Mouse (Mus musculus): ENCODE results near the gene Gm20388. TPM values are rescaled to one million over a fixed set of nuclear protein-coding genes. Genes with fewer than 3 reads are reported as not detected.
A peak's percentile ranks its signal among the peaks of the same experiment; 100 is the strongest.

Gm20388 gene
- total RNA-seq, 1 experiment = 27.0 TPM

- no peak overlapping the region for H3K27ac ChIP-seq (ENCODE audit: insufficient read depth, low read depth, low read length, poor library complexity, severe bottlenecking)
- peaks cover 0 to 5% of the 10 kb centered on the region in 2 experiments; a peak in 1 of 4 replicates for H3K4me1 ChIP-seq (ENCODE audit: control insufficient read depth in 2 of 2, insufficient read depth in 2 of 2, low read length in 2 of 2, poor library complexity in 1 of 2)
- TF ChIP-seq ZNF384 (IDR thresholded peaks at IDR 0.05; ENCODE audit: low read depth, low read length) (no peak), CHD2 (IDR thresholded peaks at IDR 0.05; ENCODE audit: low read depth, low read length) (no peak), ZC3H11A (IDR thresholded peaks at IDR 0.05; ENCODE audit: borderline replicate concordance, low read depth, low read length) (no peak), MAFK (IDR thresholded peaks at IDR 0.05; ENCODE audit: insufficient read depth, low read depth, low read length) (no peak), HCFC1 (IDR thresholded peaks at IDR 0.05; ENCODE audit: borderline replicate concordance, insufficient read depth, low read length) (no peak)
- no peaks in the 10 kb centered on the region for H3K9me3 ChIP-seq (ENCODE audit: control insufficient read depth, insufficient read depth, low read depth, low read length)
- no peak for DNase-seq (ENCODE audit: low read depth, low spot score)
- 0 out of 2 replicates have a peak overlapping the region, but pooled peaks have one; percentile 65 for H3K9ac ChIP-seq (ENCODE audit: insufficient read depth, low read depth, low read length, poor library complexity, severe bottlenecking)
- in situ Hi-C loops (cut with MboI; ENCODE audit: low sequenced_read_pairs in 2 of 2, unreplicated experiment in 2 of 2) = no loop called here
- H3K4me3 ChIP-seq (ENCODE audit: insufficient read depth in 1 of 2, low read depth in 1 of 2, low read length in 2 of 2, poor library complexity in 1 of 2, severe bottlenecking in 1 of 2) = peak overlapping the region; percentile 59 to 83
- H3K36me3 ChIP-seq (ENCODE audit: control insufficient read depth, insufficient read depth, low read length, poor library complexity, severe bottlenecking) = no peaks in the 10 kb centered on the region
Measured at GRCm38 (mm10) chr8:121731060-121731459, 1820.4 kb downstream of the Gm20388 start.

- Histone ChIP-seq H3K4me3 (ENCODE audit: insufficient read depth in 1 of 2, low read depth in 1 of 2, low read length in 2 of 2, poor library complexity in 1 of 2, severe bottlenecking in 1 of 2) (peak overlapping the region; percentile 59 to 83), H3K27ac (ENCODE audit: insufficient read depth, low read depth, low read length, poor library complexity, severe bottlenecking) (no peak overlapping the region), H3K4me1 (ENCODE audit: control insufficient read depth in 2 of 2, insufficient read depth in 2 of 2, low read length in 2 of 2, poor library complexity in 1 of 2) (peaks cover 0 to 8% of the 10 kb centered on the region in 2 experiments; a peak in 1 of 4 replicates), H3K9ac (ENCODE audit: insufficient read depth, low read depth, low read length, poor library complexity, severe bottlenecking) (no peak overlapping the region), H3K9me3 (ENCODE audit: control insufficient read depth, insufficient read depth, low read depth, low read length) (no peaks in the 10 kb centered on the region), H3K36me3 (ENCODE audit: control insufficient read depth, insufficient read depth, low read length, poor library complexity, severe bottlenecking) (no peaks in the 10 kb centered on the region)
- in situ Hi-C loops (cut with MboI; ENCODE audit: low sequenced_read_pairs in 2 of 2, unreplicated experiment in 2 of 2) = no loop called here
- TF ChIP-seq ZC3H11A (IDR thresholded peaks at IDR 0.05; ENCODE audit: borderline replicate concordance, low read depth, low read length) (no peak), MAFK (IDR thresholded peaks at IDR 0.05; ENCODE audit: insufficient read depth, low read depth, low read length) (no peak), HCFC1 (IDR thresholded peaks at IDR 0.05; ENCODE audit: borderline replicate concordance, insufficient read depth, low read length) (no peak), CHD2 (IDR thresholded peaks at IDR 0.05; ENCODE audit: low read depth, low read length) (no peak), ZNF384 (IDR thresholded peaks at IDR 0.05; ENCODE audit: low read depth, low read length) (no peak)
- DNase-seq (ENCODE audit: low read depth, low spot score) = no peak
Measured at GRCm38 (mm10) chr8:121731471-121732333, 1821.1 kb downstream of the Gm20388 start.

- H3K9ac ChIP-seq (ENCODE audit: insufficient read depth, low read depth, low read length, poor library complexity, severe bottlenecking) = no peak overlapping the region
- peaks cover 0 to 8% of the 10 kb centered on the region in 2 experiments; a peak in 1 of 4 replicates for H3K4me1 ChIP-seq (ENCODE audit: control insufficient read depth in 2 of 2, insufficient read depth in 2 of 2, low read length in 2 of 2, poor library complexity in 1 of 2)
- H3K9me3 ChIP-seq (ENCODE audit: control insufficient read depth, insufficient read depth, low read depth, low read length) = no peaks in the 10 kb centered on the region
- no peaks in the 10 kb centered on the region for H3K36me3 ChIP-seq (ENCODE audit: control insufficient read depth, insufficient read depth, low read length, poor library complexity, severe bottlenecking)
- TF ChIP-seq HCFC1 (IDR thresholded peaks at IDR 0.05; ENCODE audit: borderline replicate concordance, insufficient read depth, low read length) = no peak
- TF ChIP-seq MAFK (IDR thresholded peaks at IDR 0.05; ENCODE audit: insufficient read depth, low read depth, low read length) = no peak
- no peak for TF ChIP-seq CHD2 (IDR thresholded peaks at IDR 0.05; ENCODE audit: low read depth, low read length)
- no peak for TF ChIP-seq ZC3H11A (IDR thresholded peaks at IDR 0.05; ENCODE audit: borderline replicate concordance, low read depth, low read length)
- no peak for TF ChIP-seq ZNF384 (IDR thresholded peaks at IDR 0.05; ENCODE audit: low read depth, low read length)
- no peak overlapping the region for H3K4me3 ChIP-seq (ENCODE audit: insufficient read depth in 1 of 2, low read depth in 1 of 2, low read length in 2 of 2, poor library complexity in 1 of 2, severe bottlenecking in 1 of 2)
- no peak overlapping the region for H3K27ac ChIP-seq (ENCODE audit: insufficient read depth, low read depth, low read length, poor library complexity, severe bottlenecking)
- in situ Hi-C loops (cut with MboI; ENCODE audit: low sequenced_read_pairs in 2 of 2, unreplicated experiment in 2 of 2) = no loop called here
- no peak for DNase-seq (ENCODE audit: low read depth, low spot score)
Measured at GRCm38 (mm10) chr8:121732334-121732665, 1821.7 kb downstream of the Gm20388 start.

GRCm38 (mm10) chr8:121734262-121734661 is 1823.6 kb downstream of the Gm20388 start:
- no peak overlapping the region for H3K27ac ChIP-seq (ENCODE audit: insufficient read depth, low read depth, low read length, poor library complexity, severe bottlenecking)
- H3K4me3 ChIP-seq (ENCODE audit: insufficient read depth in 1 of 2, low read depth in 1 of 2, low read length in 2 of 2, poor library complexity in 1 of 2, severe bottlenecking in 1 of 2) = no peak overlapping the region
- in situ Hi-C loops (cut with MboI; ENCODE audit: low sequenced_read_pairs in 2 of 2, unreplicated experiment in 2 of 2) = no loop called here
- no peak overlapping the region for H3K9ac ChIP-seq (ENCODE audit: insufficient read depth, low read depth, low read length, poor library complexity, severe bottlenecking)
- no peaks in the 10 kb centered on the region for H3K36me3 ChIP-seq (ENCODE audit: control insufficient read depth, insufficient read depth, low read length, poor library complexity, severe bottlenecking)
- TF ChIP-seq HCFC1 (IDR thresholded peaks at IDR 0.05; ENCODE audit: borderline replicate concordance, insufficient read depth, low read length) (no peak), ZC3H11A (IDR thresholded peaks at IDR 0.05; ENCODE audit: borderline replicate concordance, low read depth, low read length) (no peak), MAFK (IDR thresholded peaks at IDR 0.05; ENCODE audit: insufficient read depth, low read depth, low read length) (no peak), CHD2 (IDR thresholded peaks at IDR 0.05; ENCODE audit: low read depth, low read length) (no peak), ZNF384 (IDR thresholded peaks at IDR 0.05; ENCODE audit: low read depth, low read length) (no peak)
- no peaks in the 10 kb centered on the region for H3K9me3 ChIP-seq (ENCODE audit: control insufficient read depth, insufficient read depth, low read depth, low read length)
- no peak for DNase-seq (ENCODE audit: low read depth, low spot score)
- H3K4me1 ChIP-seq (ENCODE audit: control insufficient read depth in 2 of 2, insufficient read depth in 2 of 2, low read length in 2 of 2, poor library complexity in 1 of 2) = peaks cover 0 to 8% of the 10 kb centered on the region in 2 experiments; a peak in 1 of 4 replicates
